8 mouse cellular contexts compared by ENCODE assay signal in the genomic region with DNA sequence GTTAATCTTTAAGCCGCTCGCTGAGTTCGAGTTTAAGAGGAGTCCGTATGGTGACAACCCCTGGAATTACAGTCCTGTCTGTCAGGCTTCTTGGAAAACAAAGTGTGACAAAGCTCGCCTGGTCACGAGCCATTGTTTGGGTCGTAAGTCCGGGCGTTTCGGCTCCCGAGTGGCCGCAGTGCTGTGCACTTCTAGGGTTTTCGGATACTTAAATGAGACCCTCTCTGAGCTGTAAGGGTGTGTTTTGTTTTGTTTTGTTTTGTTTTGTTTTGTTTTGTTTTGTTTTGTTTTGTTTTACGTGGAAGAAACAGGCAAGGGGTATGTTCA. TPM values are rescaled to one million over a fixed set of nuclear protein-coding genes. Genes with fewer than 3 reads are reported as not detected.
DNase-seq lines count a peak whose midpoint lies in the region; ATAC-seq and TF ChIP-seq lines count a peak whose summit lies in the region.

No protein-coding gene starts in this region.

- H3K9me3 ChIP-seq in forebrain, embryonic 11.5 days (ENCODE audit: control insufficient read depth, low read length): no peaks in the 10 kb centered on the region
- no peaks in the 10 kb centered on the region for H3K9me3 ChIP-seq in limb, embryonic 11.5 days (ENCODE audit: control insufficient read depth, low read length)
- H3K9me3 ChIP-seq in neural tube, embryonic 14.5 days (ENCODE audit: control insufficient read depth, low read length): no peaks in the 10 kb centered on the region

- intact Hi-C loops in gastrocnemius, postnatal 36 days (cut with DNase I): no loop called here

- peaks cover 14% of the 10 kb centered on the region for H3K4me1 ChIP-seq in liver, adult 2 months (ENCODE audit: control insufficient read depth, insufficient read depth, low read length)
- peaks cover 3% of the 10 kb centered on the region; the same call in 1 of the 2 replicates for H3K4me1 ChIP-seq in forebrain, embryonic 11.5 days (replicated peaks; ENCODE audit: control insufficient read depth, insufficient read depth, low read length)
- H3K4me1 ChIP-seq in limb, embryonic 11.5 days (ENCODE audit: control insufficient read depth, insufficient read depth, low read length): peaks cover 12% of the 10 kb centered on the region
- no peaks in the 10 kb centered on the region for H3K4me1 ChIP-seq in neural tube, embryonic 14.5 days (ENCODE audit: control insufficient read depth, insufficient read depth, low read length)

- H3K4me3 ChIP-seq in liver, adult 2 months (ENCODE audit: insufficient read depth, low read depth, low read length): peak overlapping the region; percentile 93
- peak overlapping the region; percentile 66 for H3K4me3 ChIP-seq in forebrain, embryonic 11.5 days (ENCODE audit: low read depth, low read length)
- peak overlapping the region; percentile 76 for H3K4me3 ChIP-seq in limb, embryonic 11.5 days (ENCODE audit: low read depth, low read length)
- peak overlapping the region; percentile 64 for H3K4me3 ChIP-seq in neural tube, embryonic 14.5 days (ENCODE audit: low read depth, low read length)

- H3K36me3 ChIP-seq in liver, adult 2 months (ENCODE audit: control insufficient read depth, insufficient read depth, low read length): no peaks in the 10 kb centered on the region
- no peaks in the 10 kb centered on the region for H3K36me3 ChIP-seq in forebrain, embryonic 11.5 days (ENCODE audit: control insufficient read depth, insufficient read depth, low read length)
- no peaks in the 10 kb centered on the region for H3K36me3 ChIP-seq in limb, embryonic 11.5 days (ENCODE audit: control insufficient read depth, insufficient read depth, low read length)
- H3K36me3 ChIP-seq in neural tube, embryonic 14.5 days (ENCODE audit: control insufficient read depth, insufficient read depth, low read length): no peaks in the 10 kb centered on the region

- H3K9ac ChIP-seq in liver, adult 2 months (ENCODE audit: low read depth, low read length): peak overlapping the region; percentile 93
- H3K9ac ChIP-seq in forebrain, embryonic 11.5 days (ENCODE audit: low read length): peak overlapping the region; percentile 75
- peak overlapping the region; percentile 87 for H3K9ac ChIP-seq in limb, embryonic 11.5 days (ENCODE audit: low read length)
- H3K9ac ChIP-seq in neural tube, embryonic 14.5 days (replicated peaks; ENCODE audit: low read depth, low read length): peak overlapping the region; percentile 61

- no peaks in the 10 kb centered on the region for H3K27me3 ChIP-seq in liver, adult 2 months (ENCODE audit: control insufficient read depth, insufficient read depth, low read length)
- no peaks in the 10 kb centered on the region for H3K27me3 ChIP-seq in forebrain, embryonic 11.5 days (ENCODE audit: control insufficient read depth, insufficient read depth, low read length)
- no peaks in the 10 kb centered on the region for H3K27me3 ChIP-seq in limb, embryonic 11.5 days (ENCODE audit: control insufficient read depth, insufficient read depth, low read length)
- no peaks in the 10 kb centered on the region; the same call in 1 of the 2 replicates for H3K27me3 ChIP-seq in neural tube, embryonic 14.5 days (ENCODE audit: control insufficient read depth, insufficient read depth, low read length)

- ATAC-seq in forebrain, embryonic 11.5 days (replicated peaks; ENCODE audit: low FRiP score): peak; percentile 49
- peak; percentile 7; the same call in 1 of the 2 replicates for ATAC-seq in limb, embryonic 11.5 days (ENCODE audit: insufficient number of reproducible peaks, low FRiP score, low TSS enrichment, low read depth)
- ATAC-seq in neural tube, embryonic 14.5 days (ENCODE audit: low read depth): peak; percentile 33

- TF ChIP-seq CTCF in liver, adult 2 months (IDR thresholded peaks at IDR 0.05; ENCODE audit: low read depth, low read length): no peak

- H3K27ac ChIP-seq in liver, adult 2 months (replicated peaks; ENCODE audit: insufficient read depth, low read depth, low read length): peak overlapping the region; percentile 94
- H3K27ac ChIP-seq in forebrain, embryonic 11.5 days (ENCODE audit: low read depth, low read length): peak overlapping the region; percentile 95
- peak overlapping the region; percentile 98 for H3K27ac ChIP-seq in limb, embryonic 11.5 days (replicated peaks; ENCODE audit: low read depth, low read length)
- H3K27ac ChIP-seq in neural tube, embryonic 14.5 days (ENCODE audit: low read depth, low read length): peak overlapping the region; percentile 80; the same call in 1 of the 2 replicates

- peaks cover 11% of the 10 kb centered on the region; the same call in 1 of the 2 replicates for H3K79me2 ChIP-seq in liver, adult 2 months (ENCODE audit: control insufficient read depth, insufficient read depth, low read length)

- 2% methylated on average over 14 of the region's 14 CpGs for WGBS in liver, adult 2 months
- WGBS in forebrain, embryonic 11.5 days: under 1% methylated on average over 14 of the region's 14 CpGs
- under 1% methylated on average over 14 of the region's 14 CpGs for WGBS in limb, embryonic 11.5 days
- WGBS in neural tube, embryonic 14.5 days: under 1% methylated on average over 14 of the region's 14 CpGs

- no peak for DNase-seq in liver, adult 2 months (ENCODE audit: extremely low read depth, low read depth, low spot score)
- DNase-seq in liver: no peak
- DNase-seq in forebrain, embryonic 11.5 days (ENCODE audit: low spot score): no peak
- DNase-seq in limb, embryonic 11.5 days (ENCODE audit: low spot score): no peak
- no peak for DNase-seq in cerebellum, postnatal 14 days
- no peak for DNase-seq in cerebellum, postnatal 4 days (ENCODE audit: low spot score in 2 of 2)
- no peak for DNase-seq in gastrocnemius, postnatal 36 days

- peak overlapping the region; percentile 69 for H3K4me2 ChIP-seq in forebrain, embryonic 11.5 days (ENCODE audit: low read depth, low read length, severe bottlenecking)
- peak overlapping the region; percentile 63 for H3K4me2 ChIP-seq in limb, embryonic 11.5 days (ENCODE audit: low read depth, severe bottlenecking)
- peak overlapping the region; percentile 93 for H3K4me2 ChIP-seq in neural tube, embryonic 14.5 days (ENCODE audit: low read depth, low read length)

- 0 out of 2 replicates have a peak, but pooled peaks have one; percentile 4 for TF ChIP-seq POLR2A in liver, adult 2 months (IDR thresholded peaks at IDR 0.05; ENCODE audit: extremely low read depth, insufficient read depth, low read length)

RNA-seq across cellular contexts. Expression of gene Sash1, which starts 0.6 kb away (rescaled TPM):
- total RNA-seq in liver, adult 2 months (2014; rRNA removed): 21.1 and 27.3 TPM in 2 replicates
- 6.9 and 9.6 TPM in 2 replicates for polyA plus RNA-seq in liver, adult 2 months (2012; rRNA removed)
- 2.2 and 4.5 TPM in 2 replicates for polyA plus RNA-seq in forebrain, embryonic 11.5 days (2014; fragmentation: Nextera tagmentation; extraction: Ambion mirVana)
- polyA plus RNA-seq in limb, embryonic 11.5 days (2014; fragmentation: Nextera tagmentation; extraction: Ambion mirVana): 5.2 and 5.8 TPM in 2 replicates
- 2.2 and 5.1 TPM in 2 replicates for polyA plus RNA-seq in neural tube, embryonic 14.5 days (2014; fragmentation: Nextera tagmentation; extraction: Ambion mirVana)
- total RNA-seq in gastrocnemius, postnatal 36 days (2021): 10 to 100 TPM; 11.7 to 13.2 TPM
